Mouse (Mus musculus) gastrocnemius, adult 2 months (tissue): ENCODE measurements around the gene Cbfb. TPM values are rescaled to one million over a fixed set of nuclear protein-coding genes. Genes with fewer than 3 reads are reported as not detected.
"Not testable (repeated sequence)": the region's sequence is repeated elsewhere in the genome, so short reads cannot be mapped to it uniquely, and the experiment has no call there.

Experiments used
- DNase-seq: peaks from one replicate; pipeline ENCODE4 v3.0.0; 2022
- H3K27ac ChIP-seq: fragments of 200-600 bp; 2 replicates; pipeline ENCODE4 v1.8.1; 2022; ENCODE audit warnings: mild to moderate bottlenecking
- H3K4me3 ChIP-seq: fragments of 200-600 bp; 2 replicates; pipeline ENCODE4 v1.8.1; 2022; ENCODE audit warnings: mild to moderate bottlenecking, moderate library complexity
- CTCF ChIP-seq: fragments of 200-600 bp; IDR thresholded peaks from 2 replicates; pipeline ENCODE4 v1.8.1; 2022; ENCODE audit warnings: antibody characterized with exemption, mild to moderate bottlenecking, moderate library complexity
- intact Hi-C: fragments of 180-260 bp; cut with DNase I; formaldehyde crosslinking; loops from one replicate; pipeline ENCODE4 v1.15.1; 2025
- total RNA-seq, 2 experiments: library from RNA; stranded (reverse); gene quantifications; 2 replicates each; pipeline ENCODE4 v1.2.3; 2021

Gene Cbfb
- total RNA-seq, 2 experiments from 2014 or later = 58.9 to 76.8 TPM

GRCm38 (mm10) chr8:105205748-105206147, 35.3 kb downstream of the Cbfb start:
- no peak overlapping the region for H3K4me3 ChIP-seq
- intact Hi-C loops = no loop called here
- no peak overlapping the region for H3K27ac ChIP-seq
- no peak for TF ChIP-seq CTCF
- DNase-seq = no peak

GRCm38 (mm10) chr8:105206766-105207275, 36.3 kb downstream of the Cbfb start:
- intact Hi-C loops = no loop called here
- no peak for DNase-seq
- TF ChIP-seq CTCF = no peak
- Histone ChIP-seq H3K4me3 (no peak overlapping the region), H3K27ac (0 out of 2 replicates have a peak overlapping the region, but pooled peaks have one; percentile 35)

GRCm38 (mm10) chr8:105207675-105208273, 37.3 kb downstream of the Cbfb start:
- H3K27ac ChIP-seq = no peak overlapping the region
- no peak overlapping the region for H3K4me3 ChIP-seq
- intact Hi-C loops = no loop called here
- no peak for TF ChIP-seq CTCF
- DNase-seq = no peak

GRCm38 (mm10) chr8:105209153-105210110, 39.0 kb downstream of the Cbfb start:
- no peak overlapping the region for H3K27ac ChIP-seq
- no peak overlapping the region for H3K4me3 ChIP-seq
- DNase-seq = no peak
- intact Hi-C loops = no loop called here
- TF ChIP-seq CTCF = no peak

- peak; percentile 35; the same call in 1 of the 2 replicates for TF ChIP-seq CTCF
- no peak overlapping the region for H3K27ac ChIP-seq
- no peak overlapping the region for H3K4me3 ChIP-seq
- intact Hi-C loops = no loop called here
- DNase-seq = no peak
Measured at GRCm38 (mm10) chr8:105214104-105214503, 43.6 kb downstream of the Cbfb start.

GRCm38 (mm10) chr8:105217926-105218522, 47.5 kb downstream of the Cbfb start:
- intact Hi-C loops = loop anchor here (1.0 to 5.0 kb wide), 3 partner anchors 61 to 96 kb away; no protein-coding TSS in a partner anchor
- no peak overlapping the region for H3K27ac ChIP-seq
- DNase-seq = no peak
- H3K4me3 ChIP-seq = no peak overlapping the region
- TF ChIP-seq CTCF = peak; percentile 79

- Histone ChIP-seq H3K27ac (peak overlapping the region; percentile 95), H3K4me3 (peak overlapping the region; percentile 93)
- TF ChIP-seq CTCF = no peak
- intact Hi-C loops = loop anchor here (5.0 kb wide), 1 partner anchor 52 kb away; the partner anchor contains the start of gene Cbfb
- DNase-seq = peak; percentile 65
Measured at GRCm38 (mm10) chr8:105223850-105224249, 53.4 kb downstream of the Cbfb start.

GRCm38 (mm10) chr8:105224413-105225271, 54.2 kb downstream of the Cbfb start, which contains the start of gene D230025D16Rik:
Gene D230025D16Rik, plus strand, starts transcription at chr8:105225145.
- intact Hi-C loops = loop anchor here (5.0 kb wide), 1 partner anchor 52 kb away; the partner anchor contains the start of gene Cbfb
- TF ChIP-seq CTCF = no peak
- peak; percentile 96 for DNase-seq
- H3K27ac ChIP-seq = peak within 1 kb of the TSS; percentile 95
- H3K4me3 ChIP-seq = peak within 1 kb of the TSS; percentile 93

- intact Hi-C loops = no loop called here
- DNase-seq = no peak
- no peak for TF ChIP-seq CTCF
- Histone ChIP-seq H3K27ac (peak overlapping the region; percentile 95), H3K4me3 (peak overlapping the region; percentile 93)
Measured at GRCm38 (mm10) chr8:105225272-105225593, 54.8 kb downstream of the Cbfb start.

GRCm38 (mm10) chr8:105225917-105226316, 55.4 kb downstream of the Cbfb start:
- no peak for DNase-seq
- intact Hi-C loops = no loop called here
- H3K27ac ChIP-seq = peak overlapping the region; percentile 95
- H3K4me3 ChIP-seq = peak overlapping the region; percentile 93
- no peak for TF ChIP-seq CTCF

- TF ChIP-seq CTCF = no peak
- intact Hi-C loops = no loop called here
- Histone ChIP-seq H3K27ac (peak overlapping the region; percentile 69), H3K4me3 (no peak overlapping the region)
- no peak for DNase-seq
Measured at GRCm38 (mm10) chr8:105231503-105232320, 61.2 kb downstream of the Cbfb start.

GRCm38 (mm10) chr8:105232321-105232693, 61.8 kb downstream of the Cbfb start:
- H3K27ac ChIP-seq = peak overlapping the region; percentile 86; the same call in 1 of the 2 replicates
- DNase-seq, intact Hi-C loops, H3K4me3 ChIP-seq: not testable (repeated sequence)
